Mouse (Mus musculus) kidney, postnatal 10 days (tissue): Measurements from ENCODE around the gene Slc19a2.
A peak's percentile ranks its signal among the peaks of the same experiment; 100 is the strongest.
"Not testable (repeated sequence)": the region's sequence is repeated elsewhere in the genome, so short reads cannot be mapped to it uniquely, and the experiment has no call there.

ENCODE experiments used
- DNase-seq: peaks from one replicate; pipeline ENCODE4 v3.0.0; 2021; ENCODE audit warnings: mixed read lengths

Slc19a2 gene

GRCm38 (mm10) chr1:164248465-164249331, at the start of gene Slc19a2:
TSS of gene Slc19a2 (plus strand) at chr1:164249046.
- DNase-seq: peak; percentile 99

GRCm38 (mm10) chr1:164199551-164199950, 49.3 kb upstream of the Slc19a2 start:
- DNase-seq: no peak

GRCm38 (mm10) chr1:164208437-164208836, 40.4 kb upstream of the Slc19a2 start:
- DNase-seq: no peak

- no peak for DNase-seq
Observed at GRCm38 (mm10) chr1:164210899-164211298, 37.9 kb upstream of the Slc19a2 start.

GRCm38 (mm10) chr1:164212686-164213085, 36.2 kb upstream of the Slc19a2 start:
- no peak for DNase-seq

- no peak for DNase-seq
Observed at GRCm38 (mm10) chr1:164214190-164214589, 34.7 kb upstream of the Slc19a2 start.

GRCm38 (mm10) chr1:164215097-164215496, 33.7 kb upstream of the Slc19a2 start:
- DNase-seq: no peak

GRCm38 (mm10) chr1:164215540-164215939, 33.3 kb upstream of the Slc19a2 start:
- no peak for DNase-seq

GRCm38 (mm10) chr1:164217791-164218685, 30.8 kb upstream of the Slc19a2 start:
- DNase-seq: no peak

- no peak for DNase-seq
Observed at GRCm38 (mm10) chr1:164220261-164220660, 28.6 kb upstream of the Slc19a2 start.

GRCm38 (mm10) chr1:164223089-164223488, 25.8 kb upstream of the Slc19a2 start:
- no peak for DNase-seq

- not testable (repeated sequence) for DNase-seq
Observed at GRCm38 (mm10) chr1:164231937-164232570, 16.8 kb upstream of the Slc19a2 start.

- DNase-seq: no peak
Observed at GRCm38 (mm10) chr1:164233447-164233846, 15.4 kb upstream of the Slc19a2 start.

GRCm38 (mm10) chr1:164235078-164235477, 13.8 kb upstream of the Slc19a2 start:
- DNase-seq: no peak

- DNase-seq: no peak
Observed at GRCm38 (mm10) chr1:164236078-164236477, 12.8 kb upstream of the Slc19a2 start.

GRCm38 (mm10) chr1:164241494-164241893, 7.4 kb upstream of the Slc19a2 start:
- DNase-seq: no peak

GRCm38 (mm10) chr1:164242809-164243208, 6.0 kb upstream of the Slc19a2 start:
- DNase-seq: no peak

GRCm38 (mm10) chr1:164247442-164247841, 1.4 kb upstream of the Slc19a2 start:
- DNase-seq: no peak

- DNase-seq: no peak
Observed at GRCm38 (mm10) chr1:164247971-164248370, 875 bp upstream of the Slc19a2 start.

GRCm38 (mm10) chr1:164249332-164249711, 476 bp downstream of the Slc19a2 start:
- no peak for DNase-seq

GRCm38 (mm10) chr1:164250391-164251150, 1.7 kb downstream of the Slc19a2 start:
- no peak for DNase-seq

- no peak for DNase-seq
Observed at GRCm38 (mm10) chr1:164251438-164251837, 2.6 kb downstream of the Slc19a2 start.
